Mouse (Mus musculus) CH12.LX (cell line): ENCODE measurements around the gene Dcakd. TPM values are rescaled to one million over a fixed set of nuclear protein-coding genes. Genes with fewer than 3 reads are reported as not detected.

Source experiments
- DNase-seq: peaks from one replicate; pipeline ENCODE4 v3.0.0-alpha.2; 2013; ENCODE audit errors: extremely low read depth
- H3K27ac ChIP-seq: 2 replicates; pipeline ENCODE4 v1.5.1; 2012; ENCODE audit warnings: low read depth, mild to moderate bottlenecking, control low read depth, moderate library complexity; ENCODE audit not compliant: insufficient read depth
- H3K27me3 ChIP-seq: replicated peaks from 2 replicates; pipeline ENCODE3; 2012; ENCODE audit warnings: inconsistent platforms
- H3K36me3 ChIP-seq, 2 experiments: replicated peaks in 1 of 2; 2 replicates each; pipeline versions ENCODE3 to v1.6.1; 2012; ENCODE audit warnings: inconsistent platforms in 1 of 2, low read length in 1 of 2, mild to moderate bottlenecking in 1 of 2, mixed read lengths in 1 of 2, moderate library complexity in 1 of 2; ENCODE audit not compliant: control insufficient read depth in 1 of 2, insufficient read depth in 1 of 2
- H3K4me1 ChIP-seq, 2 experiments: 2 replicates each; pipeline ENCODE4 v1.6.1; 2012; ENCODE audit warnings: inconsistent platforms in 1 of 2, moderate library complexity in 1 of 2; ENCODE audit not compliant: insufficient read depth in 2 of 2, control insufficient read depth in 1 of 2
- H3K4me2 ChIP-seq: 2 replicates; pipeline ENCODE4 v1.6.1; 2012; ENCODE audit warnings: low read depth, mild to moderate bottlenecking, control low read depth; ENCODE audit not compliant: poor library complexity, insufficient read depth, severe bottlenecking
- H3K4me3 ChIP-seq, 3 experiments: fragments of 150-350 bp in 1 of 3; sonication (generic) in 1 of 3; replicated peaks in 1 of 3; 2 replicates each; pipeline versions ENCODE3 to v1.5.1; 2011 to 2012; ENCODE audit warnings: low read depth in 2 of 3, low read length in 2 of 3, mild to moderate bottlenecking in 2 of 3, moderate library complexity in 2 of 3, control low read depth in 1 of 3, improper control_type of control experiment in 1 of 3, inconsistent platforms in 1 of 3, mixed read lengths in 1 of 3; ENCODE audit not compliant: poor library complexity in 1 of 3
- H3K79me2 ChIP-seq: replicated peaks from 2 replicates; pipeline ENCODE4 v1.6.1; 2012; ENCODE audit warnings: mild to moderate bottlenecking, moderate library complexity; ENCODE audit not compliant: control insufficient read depth, poor library complexity, insufficient read depth, severe bottlenecking; ENCODE audit errors: extremely low read depth
- H3K9ac ChIP-seq: 2 replicates; pipeline ENCODE4 v1.6.1; 2012; ENCODE audit warnings: low read depth, mild to moderate bottlenecking, control low read depth, moderate library complexity; ENCODE audit not compliant: insufficient read depth
- H3K9me3 ChIP-seq: replicated peaks from 2 replicates; pipeline ENCODE3; 2012; ENCODE audit warnings: low read length, inconsistent platforms, mixed read lengths
- BHLHE40 ChIP-seq: IDR thresholded peaks from 2 replicates; pipeline ENCODE4 v1.6.1; 2011; ENCODE audit warnings: mild to moderate bottlenecking, low read depth, low read length, improper control_type of control experiment
- CHD2 ChIP-seq: IDR thresholded peaks from 2 replicates; pipeline ENCODE4 v1.6.1; 2011; ENCODE audit warnings: low read length, improper control_type of control experiment
- CTCF ChIP-seq, 2 experiments: IDR thresholded peaks in 1 of 2; conservative IDR thresholded peaks in 1 of 2; 2 replicates each; pipeline ENCODE4 v1.5.1; 2011 to 2012; ENCODE audit warnings: low read depth in 2 of 2, low read length in 2 of 2, improper control_type of control experiment in 1 of 2, inconsistent platforms in 1 of 2, mild to moderate bottlenecking in 1 of 2, moderate library complexity in 1 of 2
- ELF1 ChIP-seq: IDR thresholded peaks from 2 replicates; pipeline ENCODE4 v1.6.1; 2014; ENCODE audit warnings: low read depth, mild to moderate bottlenecking, inconsistent platforms, low read length, improper control_type of control experiment
- EP300 ChIP-seq: IDR thresholded peaks from 2 replicates; pipeline ENCODE4 v1.6.1; 2011; ENCODE audit warnings: low read length, improper control_type of control experiment
- IRF4 ChIP-seq: IDR thresholded peaks from 2 replicates; pipeline ENCODE4 v1.6.1; 2014; ENCODE audit warnings: low read depth, mild to moderate bottlenecking, inconsistent platforms, low read length, improper control_type of control experiment
- JUND ChIP-seq: conservative IDR thresholded peaks from 2 replicates; pipeline ENCODE4 v1.6.1; 2011; ENCODE audit warnings: low read depth, low read length, improper control_type of control experiment
- MAFK ChIP-seq: IDR thresholded peaks from 2 replicates; pipeline ENCODE4 v1.6.1; 2011; ENCODE audit warnings: low read length, improper control_type of control experiment; ENCODE audit not compliant: insufficient replicate concordance
- MEF2A ChIP-seq: IDR thresholded peaks from 2 replicates; pipeline ENCODE4 v1.6.1; 2014; ENCODE audit warnings: low read depth, mild to moderate bottlenecking, inconsistent platforms, low read length, improper control_type of control experiment, borderline replicate concordance
- MXI1 ChIP-seq: IDR thresholded peaks from 2 replicates; pipeline ENCODE4 v1.6.1; 2011; ENCODE audit warnings: mild to moderate bottlenecking, low read depth, low read length, improper control_type of control experiment
- MYC ChIP-seq: IDR thresholded peaks from 2 replicates; pipeline ENCODE4 v1.6.1; 2011; ENCODE audit warnings: low read depth, mild to moderate bottlenecking, improper control_type of control experiment, low read length
- NELFE ChIP-seq: IDR thresholded peaks from 2 replicates; pipeline ENCODE4 v1.6.1; 2011; ENCODE audit warnings: low read depth, low read length, improper control_type of control experiment
- POLR2AphosphoS2 ChIP-seq: IDR thresholded peaks from 2 replicates; pipeline ENCODE4 v1.6.1; 2011; ENCODE audit warnings: low read depth, low read length, improper control_type of control experiment
- RAD21 ChIP-seq: IDR thresholded peaks from 2 replicates; pipeline ENCODE4 v1.6.1; 2011; ENCODE audit warnings: low read depth, mild to moderate bottlenecking, low read length, improper control_type of control experiment, moderate library complexity
- TBP ChIP-seq: conservative IDR thresholded peaks from 2 replicates; pipeline ENCODE4 v1.6.1; 2011; ENCODE audit warnings: low read depth, low read length, improper control_type of control experiment
- TCF12 ChIP-seq: IDR thresholded peaks from 2 replicates; pipeline ENCODE4 v1.6.1; 2014; ENCODE audit warnings: low read depth, mild to moderate bottlenecking, inconsistent platforms, low read length, improper control_type of control experiment
- USF2 ChIP-seq: conservative IDR thresholded peaks from 2 replicates; pipeline ENCODE4 v1.6.1; 2011; ENCODE audit warnings: low read depth, low read length, improper control_type of control experiment
- ZC3H11A ChIP-seq: IDR thresholded peaks from 2 replicates; pipeline ENCODE4 v1.6.1; 2012; ENCODE audit warnings: low read depth, mild to moderate bottlenecking, inconsistent platforms, low read length, improper control_type of control experiment
- ZKSCAN1 ChIP-seq: IDR thresholded peaks from 2 replicates; pipeline ENCODE4 v1.6.1; 2012; ENCODE audit warnings: low read depth, inconsistent platforms, low read length, improper control_type of control experiment, borderline replicate concordance
- ZMIZ1 ChIP-seq: IDR thresholded peaks from 2 replicates; pipeline ENCODE4 v1.6.1; 2012; ENCODE audit warnings: low read depth, mild to moderate bottlenecking, inconsistent platforms, low read length, improper control_type of control experiment
- ZNF384 ChIP-seq: IDR thresholded peaks from 2 replicates; pipeline ENCODE4 v1.6.1; 2012; ENCODE audit warnings: low read depth, low read length, improper control_type of control experiment, inconsistent platforms
- dilution Hi-C: fragments of 300-500 bp; cut with MboI; formaldehyde crosslinking; loops from 2 replicates; pipeline ENCODE4 v1.14.3; 2020; ENCODE audit warnings: low sequenced_read_pairs; ENCODE audit not compliant: extremely low pct_unique_long_range_greater_than_20kb, extremely low pct_ligation_motif_present
- in situ Hi-C: fragments of 300-500 bp; cut with MboI; formaldehyde crosslinking; loops from 3 replicates; pipeline ENCODE4 v1.14.3; 2019; ENCODE audit warnings: low sequenced_read_pairs, low pct_ligation_motif_present, low pct_unique_long_range_greater_than_20kb, mixed read lengths
- polyA plus RNA-seq: library from polyadenylated mRNA; unstranded; fragments of >175 nt; gene quantifications from 2 replicates; pipeline ENCODE4 v1.2.1, GENCODE M21; 2012; ENCODE audit warnings: low read depth; ENCODE audit not compliant: insufficient read length
- total RNA-seq, 2 experiments: library from RNA; depleted of rRNA; stranded (reverse); fragments of 300-350 nt in 1 of 2; fragments of >200 nt in 1 of 2; gene quantifications; 2 replicates each; pipeline ENCODE4 v1.2.3; 2012 to 2014

Dcakd gene
- total and polyA plus RNA-seq, 3 experiments, result 8.8 to 89.0 (median 24.0) TPM

DNA sequence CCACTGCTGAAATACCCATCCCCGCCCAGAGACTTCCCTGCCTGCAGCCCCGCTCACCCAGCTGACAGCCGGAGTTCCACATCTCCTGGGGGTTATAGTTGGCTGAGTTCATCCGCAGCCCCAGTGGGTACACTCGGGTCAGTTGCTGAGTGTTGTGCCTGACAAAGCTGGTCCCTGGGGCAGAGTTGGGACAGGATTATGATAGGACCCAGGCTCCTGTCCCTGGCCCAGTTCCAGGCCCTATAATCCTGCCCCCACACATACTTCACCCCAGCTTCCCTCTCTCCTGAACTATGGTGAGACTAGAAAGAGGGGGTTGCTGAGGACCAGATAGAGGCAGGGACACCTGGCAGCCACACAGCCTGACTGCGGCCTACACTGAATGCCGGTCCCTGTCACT is 45.5 kb upstream of the Dcakd start:
- peaks cover 12 to 44% of the 10 kb centered on the region in 2 experiments for H3K4me1 ChIP-seq
- in situ Hi-C loops (no loop called here), dilution Hi-C loops (no loop called here)
- H3K9ac ChIP-seq, result no peak overlapping the region
- DNase-seq, result no peak
- no peak overlapping the region for H3K27ac ChIP-seq
- H3K79me2 ChIP-seq, result no peaks in the 10 kb centered on the region
- no peak overlapping the region for H3K4me3 ChIP-seq
- H3K36me3 ChIP-seq, result peaks cover 82 to 94% of the 10 kb centered on the region in 2 experiments
- H3K9me3 ChIP-seq, result no peaks in the 10 kb centered on the region
- no peaks in the 10 kb centered on the region for H3K27me3 ChIP-seq
- H3K4me2 ChIP-seq, result no peak overlapping the region
- TF ChIP-seq MXI1 (no peak), ZKSCAN1 (no peak), EP300 (no peak), ZMIZ1 (no peak), TCF12 (no peak)

DNA sequence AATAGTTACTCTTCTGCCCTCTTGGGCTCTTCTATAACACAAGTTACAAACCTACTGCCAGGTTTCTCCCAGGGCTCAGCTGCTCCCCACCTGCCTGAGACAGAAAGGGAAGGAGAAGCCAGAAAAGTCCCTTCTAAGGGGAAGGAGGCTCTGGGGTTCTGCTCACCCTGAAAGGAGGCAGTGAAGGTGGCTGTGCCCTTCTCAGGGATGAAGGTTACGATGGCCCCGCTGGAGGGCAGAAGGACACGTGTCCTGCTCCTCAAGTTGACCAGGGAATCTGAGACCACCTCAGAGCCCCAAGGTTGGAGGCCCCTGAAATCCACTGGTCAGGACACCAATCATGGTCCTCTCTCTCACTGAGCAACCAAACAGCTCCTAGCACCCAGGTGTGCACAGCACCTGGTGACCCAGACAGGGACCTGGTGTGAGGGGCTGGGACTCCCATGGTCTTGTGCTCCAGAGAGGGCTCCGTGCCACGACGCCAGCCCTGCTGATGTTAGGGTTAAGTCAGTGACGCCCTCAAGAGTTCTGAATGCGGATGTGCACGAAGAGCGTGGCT is 42.3 kb upstream of the Dcakd start:
- in situ Hi-C loops, result no loop called here
- no peak overlapping the region for H3K27ac ChIP-seq
- H3K9me3 ChIP-seq, result no peaks in the 10 kb centered on the region
- H3K4me3 ChIP-seq, result no peak overlapping the region
- no peak for DNase-seq
- H3K79me2 ChIP-seq, result no peaks in the 10 kb centered on the region; the same call in 1 of the 2 replicates
- H3K27me3 ChIP-seq, result no peaks in the 10 kb centered on the region
- H3K9ac ChIP-seq, result no peak overlapping the region
- dilution Hi-C loops, result no loop called here
- peaks cover 73 to 92% of the 10 kb centered on the region in 2 experiments for H3K36me3 ChIP-seq
- no peak for TF ChIP-seq TBP
- no peak for TF ChIP-seq CHD2
- TF ChIP-seq POLR2AphosphoS2, result peak; percentile 40; the same call in 1 of the 2 replicates
- H3K4me1 ChIP-seq, result peaks cover 16 to 67% of the 10 kb centered on the region in 2 experiments
- H3K4me2 ChIP-seq, result no peak overlapping the region

DNA sequence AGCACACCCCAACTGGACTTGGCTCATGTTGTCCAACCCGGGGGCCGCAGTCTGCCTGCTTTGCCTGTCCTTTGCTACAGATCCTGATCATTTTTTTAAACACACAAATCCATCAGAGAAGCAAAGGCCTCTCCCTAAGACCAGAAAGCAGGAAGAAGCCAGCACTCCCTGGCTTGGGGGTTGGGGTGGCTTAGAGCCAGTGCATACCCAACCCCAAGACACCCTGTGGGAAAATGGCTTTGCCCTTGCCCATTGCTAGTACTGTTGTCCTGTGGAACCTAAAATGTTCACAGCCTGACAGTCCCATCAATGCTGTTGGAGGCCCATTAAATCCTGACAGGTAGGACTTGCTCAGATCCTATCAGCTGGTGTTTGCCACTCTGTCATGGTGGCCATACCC is 41.6 kb upstream of the Dcakd start:
- no peaks in the 10 kb centered on the region for H3K9me3 ChIP-seq
- no peak overlapping the region for H3K4me3 ChIP-seq
- dilution Hi-C loops (no loop called here), in situ Hi-C loops (no loop called here)
- H3K36me3 ChIP-seq, result peaks cover 73 to 92% of the 10 kb centered on the region in 2 experiments
- H3K27ac ChIP-seq, result peak overlapping the region; percentile 8
- H3K27me3 ChIP-seq, result no peaks in the 10 kb centered on the region
- no peak overlapping the region for H3K4me2 ChIP-seq
- no peak for DNase-seq
- TF ChIP-seq ELF1, result no peak
- TF ChIP-seq JUND, result no peak
- no peak; the same call in 1 of the 2 replicates for TF ChIP-seq ZMIZ1
- no peak for TF ChIP-seq CTCF (conservative IDR thresholded peaks at IDR 0.05 in 1 of 2, IDR thresholded peaks at IDR 0.05 in 1 of 2; ENCODE audit: low read depth in 2 of 2, low read length in 2 of 2)
- TF ChIP-seq ZC3H11A, result no peak
- no peak for TF ChIP-seq RAD21
- TF ChIP-seq MYC, result no peak
- no peak for TF ChIP-seq BHLHE40
- no peak for TF ChIP-seq NELFE
- no peak for TF ChIP-seq IRF4
- no peak for TF ChIP-seq USF2
- TF ChIP-seq MAFK, result no peak
- TF ChIP-seq ZNF384, result no peak
- TF ChIP-seq EP300, result no peak
- no peak for TF ChIP-seq TBP
- TF ChIP-seq MEF2A, result no peak
- no peaks in the 10 kb centered on the region; the same call in 1 of the 2 replicates for H3K79me2 ChIP-seq
- no peak overlapping the region for H3K9ac ChIP-seq
- peaks cover 16 to 67% of the 10 kb centered on the region in 2 experiments for H3K4me1 ChIP-seq
